Mouse (Mus musculus): Measurements from ENCODE around the gene Sqstm1. TPM values are rescaled to one million over a fixed set of nuclear protein-coding genes. Genes with fewer than 3 reads are reported as not detected.

Gene Sqstm1
- polyA plus RNA-seq, 1 experiment from 2014 or later: 226 TPM

DNA sequence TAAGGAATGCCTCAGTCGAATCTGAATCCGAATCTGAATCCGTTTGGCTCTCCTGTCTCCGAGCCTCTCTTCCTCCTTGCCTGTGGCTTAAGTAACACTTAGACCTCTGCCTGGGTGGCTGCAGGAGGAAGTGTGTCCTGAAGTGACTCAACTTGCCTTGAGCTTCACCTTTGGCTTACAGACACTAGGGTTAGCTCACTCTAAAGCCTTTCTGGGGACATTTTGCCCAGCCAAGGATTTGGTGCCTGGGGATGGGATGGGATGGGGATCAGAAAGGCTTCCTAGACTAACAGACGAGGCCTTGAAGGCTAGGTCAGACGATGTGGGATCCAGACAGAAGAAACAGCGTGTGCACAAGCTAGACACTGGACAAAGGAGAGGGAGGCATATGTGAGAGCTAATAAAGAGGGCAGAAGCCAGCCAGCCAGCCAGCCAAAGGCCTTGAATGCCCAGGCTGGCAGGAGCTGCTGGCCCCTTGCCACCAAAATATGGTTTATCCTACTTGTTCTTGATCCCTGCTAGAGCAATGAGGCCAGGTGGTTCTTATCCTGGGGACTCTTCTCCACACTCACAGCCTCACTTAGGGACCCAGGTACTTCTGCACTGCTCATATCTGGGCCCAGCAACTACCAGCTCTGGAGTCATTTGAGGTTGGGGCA is 18.8 kb upstream of the Sqstm1 start:
- WGBS: 67% methylated on average over 7 of the region's 7 CpGs
- Histone ChIP-seq H3K4me2 (ENCODE audit: low read length) (no peak overlapping the region), H3K27ac (replicated peaks in 1 of 2; ENCODE audit: control insufficient read depth in 1 of 2, insufficient read depth in 1 of 2, low read depth in 2 of 2, low read length in 2 of 2) (no peak overlapping the region), H3K9ac (ENCODE audit: low read length) (no peak overlapping the region), H3K27me3 (ENCODE audit: control insufficient read depth, insufficient read depth, low read length) (no peaks in the 10 kb centered on the region), H3K36me3 (ENCODE audit: control insufficient read depth, insufficient read depth, low read length) (peaks cover 35% of the 10 kb centered on the region), H3K4me1 (ENCODE audit: control insufficient read depth in 2 of 2, insufficient read depth in 2 of 2, low read length in 2 of 2) (peaks cover 13 to 18% of the 10 kb centered on the region in 2 experiments), H3K9me3 (ENCODE audit: control insufficient read depth, low read length) (no peaks in the 10 kb centered on the region), H3K4me3 (ENCODE audit: control insufficient read depth in 1 of 2, insufficient read depth in 1 of 2, low read depth in 1 of 2, low read length in 2 of 2) (no peak overlapping the region)
- no peak for ATAC-seq (ENCODE audit: insufficient number of reproducible peaks, insufficient read depth, low FRiP score, low read depth)

DNA sequence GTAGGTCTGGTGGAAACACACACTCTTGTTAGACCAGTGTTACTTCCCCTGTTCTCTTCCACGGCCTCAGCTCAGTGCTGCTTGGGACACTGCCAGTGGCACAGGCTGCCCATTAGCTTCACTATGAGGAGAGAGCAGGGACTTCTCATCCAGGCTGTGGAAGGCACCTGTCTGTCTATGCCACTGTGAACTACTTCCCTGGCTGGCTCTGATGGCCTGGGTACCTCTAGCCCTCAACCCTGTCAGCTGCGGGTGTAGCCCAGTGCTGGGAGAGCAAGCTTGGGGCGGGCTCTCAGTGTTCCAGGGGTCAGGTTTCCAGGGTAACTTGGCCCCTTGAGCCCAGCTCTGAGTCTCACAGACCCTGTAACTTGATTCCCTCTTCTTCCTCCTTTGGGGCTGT is 18.1 kb upstream of the Sqstm1 start:
- Histone ChIP-seq H3K4me2 (ENCODE audit: low read length) (no peak overlapping the region), H3K4me1 (ENCODE audit: control insufficient read depth in 2 of 2, insufficient read depth in 2 of 2, low read length in 2 of 2) (peaks cover 13 to 22% of the 10 kb centered on the region in 2 experiments), H3K27ac (replicated peaks in 1 of 2; ENCODE audit: control insufficient read depth in 1 of 2, insufficient read depth in 1 of 2, low read depth in 2 of 2, low read length in 2 of 2) (no peak overlapping the region), H3K9me3 (ENCODE audit: control insufficient read depth, low read length) (no peaks in the 10 kb centered on the region), H3K27me3 (ENCODE audit: control insufficient read depth, insufficient read depth, low read length) (no peaks in the 10 kb centered on the region), H3K9ac (ENCODE audit: low read length) (no peak overlapping the region), H3K36me3 (ENCODE audit: control insufficient read depth, insufficient read depth, low read length) (peaks cover 28% of the 10 kb centered on the region), H3K4me3 (ENCODE audit: control insufficient read depth in 1 of 2, insufficient read depth in 1 of 2, low read depth in 1 of 2, low read length in 2 of 2) (no peak overlapping the region)
- WGBS: 57% methylated on average over 3 of the region's 3 CpGs
- ATAC-seq (ENCODE audit: insufficient number of reproducible peaks, insufficient read depth, low FRiP score, low read depth): no peak

GRCm38 (mm10) chr11:50227736-50228135 is 17.1 kb upstream of the Sqstm1 start:
- Histone ChIP-seq H3K4me2 (ENCODE audit: low read length) (peak overlapping the region; percentile 82; the same call in 1 of the 2 replicates), H3K9ac (ENCODE audit: low read length) (no peak overlapping the region), H3K4me3 (ENCODE audit: control insufficient read depth in 1 of 2, insufficient read depth in 1 of 2, low read depth in 1 of 2, low read length in 2 of 2) (no peak overlapping the region), H3K9me3 (ENCODE audit: control insufficient read depth, low read length) (no peaks in the 10 kb centered on the region), H3K27me3 (ENCODE audit: control insufficient read depth, insufficient read depth, low read length) (no peaks in the 10 kb centered on the region), H3K4me1 (ENCODE audit: control insufficient read depth in 2 of 2, insufficient read depth in 2 of 2, low read length in 2 of 2) (peaks cover 13 to 25% of the 10 kb centered on the region in 2 experiments), H3K36me3 (ENCODE audit: control insufficient read depth, insufficient read depth, low read length) (peaks cover 18% of the 10 kb centered on the region), H3K27ac (replicated peaks in 1 of 2; ENCODE audit: control insufficient read depth in 1 of 2, insufficient read depth in 1 of 2, low read depth in 2 of 2, low read length in 2 of 2) (0 out of 4 replicates have a peak overlapping the region, but pooled peaks of 1 of the 2 experiments have one; percentile 69)
- no peak for ATAC-seq (ENCODE audit: insufficient number of reproducible peaks, insufficient read depth, low FRiP score, low read depth)
- 93% methylated on average over 4 of the region's 4 CpGs for WGBS

GRCm38 (mm10) chr11:50227226-50227625 is 16.6 kb upstream of the Sqstm1 start:
- H3K4me1 ChIP-seq (ENCODE audit: control insufficient read depth in 2 of 2, insufficient read depth in 2 of 2, low read length in 2 of 2): peaks cover 13 to 26% of the 10 kb centered on the region in 2 experiments
- H3K4me3 ChIP-seq (ENCODE audit: control insufficient read depth in 1 of 2, insufficient read depth in 1 of 2, low read depth in 1 of 2, low read length in 2 of 2): no peak overlapping the region
- WGBS: 63% methylated on average over 3 of the region's 3 CpGs

GRCm38 (mm10) chr11:50226406-50226805 is 15.8 kb upstream of the Sqstm1 start:
- Histone ChIP-seq H3K9me3 (ENCODE audit: control insufficient read depth, low read length) (no peaks in the 10 kb centered on the region), H3K36me3 (ENCODE audit: control insufficient read depth, insufficient read depth, low read length) (peaks cover 5% of the 10 kb centered on the region; the same call in 1 of the 2 replicates), H3K4me1 (ENCODE audit: control insufficient read depth in 2 of 2, insufficient read depth in 2 of 2, low read length in 2 of 2) (peaks cover 13 to 26% of the 10 kb centered on the region in 2 experiments), H3K27me3 (ENCODE audit: control insufficient read depth, insufficient read depth, low read length) (no peaks in the 10 kb centered on the region), H3K4me3 (ENCODE audit: control insufficient read depth in 1 of 2, insufficient read depth in 1 of 2, low read depth in 1 of 2, low read length in 2 of 2) (peak overlapping the region; percentile 73 to 75), H3K4me2 (ENCODE audit: low read length) (peak overlapping the region; percentile 82), H3K9ac (ENCODE audit: low read length) (peak overlapping the region; percentile 89), H3K27ac (replicated peaks in 1 of 2; ENCODE audit: control insufficient read depth in 1 of 2, insufficient read depth in 1 of 2, low read depth in 2 of 2, low read length in 2 of 2) (peak overlapping the region; percentile 43 to 69)
- 53% methylated on average over 2 of the region's 2 CpGs for WGBS
- no peak for ATAC-seq (ENCODE audit: insufficient number of reproducible peaks, insufficient read depth, low FRiP score, low read depth)

More at GRCm38 (mm10) chr11:50227226-50227625, 16.6 kb upstream of the Sqstm1 start:
- H3K27ac ChIP-seq (replicated peaks in 1 of 2; ENCODE audit: control insufficient read depth in 1 of 2, insufficient read depth in 1 of 2, low read depth in 2 of 2, low read length in 2 of 2): peak overlapping the region; percentile 43 to 69
- H3K9ac ChIP-seq (ENCODE audit: low read length): 0 out of 2 replicates have a peak overlapping the region, but pooled peaks have one; percentile 89
- no peak for ATAC-seq (ENCODE audit: insufficient number of reproducible peaks, insufficient read depth, low FRiP score, low read depth)
- H3K9me3 ChIP-seq (ENCODE audit: control insufficient read depth, low read length): no peaks in the 10 kb centered on the region
- H3K27me3 ChIP-seq (ENCODE audit: control insufficient read depth, insufficient read depth, low read length): no peaks in the 10 kb centered on the region
- H3K4me2 ChIP-seq (ENCODE audit: low read length): peak overlapping the region; percentile 82
- peaks cover 13% of the 10 kb centered on the region for H3K36me3 ChIP-seq (ENCODE audit: control insufficient read depth, insufficient read depth, low read length)

GRCm38 (mm10) chr11:50225611-50226378 is 15.2 kb upstream of the Sqstm1 start:
- Histone ChIP-seq H3K27ac (replicated peaks in 1 of 2; ENCODE audit: control insufficient read depth in 1 of 2, insufficient read depth in 1 of 2, low read depth in 2 of 2, low read length in 2 of 2) (peak overlapping the region; percentile 43 to 69; a peak in 3 of 4 replicates), H3K4me1 (ENCODE audit: control insufficient read depth in 2 of 2, insufficient read depth in 2 of 2, low read length in 2 of 2) (peaks cover 11 to 26% of the 10 kb centered on the region in 2 experiments), H3K9ac (ENCODE audit: low read length) (peak overlapping the region; percentile 89), H3K9me3 (ENCODE audit: control insufficient read depth, low read length) (no peaks in the 10 kb centered on the region), H3K27me3 (ENCODE audit: control insufficient read depth, insufficient read depth, low read length) (no peaks in the 10 kb centered on the region), H3K36me3 (ENCODE audit: control insufficient read depth, insufficient read depth, low read length) (peaks cover 5% of the 10 kb centered on the region; the same call in 1 of the 2 replicates), H3K4me2 (ENCODE audit: low read length) (peak overlapping the region; percentile 82), H3K4me3 (ENCODE audit: control insufficient read depth in 1 of 2, insufficient read depth in 1 of 2, low read depth in 1 of 2, low read length in 2 of 2) (peak overlapping the region; percentile 73 to 75)
- 3% methylated on average over 34 of the region's 34 CpGs for WGBS
- peak; percentile 13; the same call in 1 of the 2 replicates for ATAC-seq (ENCODE audit: insufficient number of reproducible peaks, insufficient read depth, low FRiP score, low read depth)

DNA sequence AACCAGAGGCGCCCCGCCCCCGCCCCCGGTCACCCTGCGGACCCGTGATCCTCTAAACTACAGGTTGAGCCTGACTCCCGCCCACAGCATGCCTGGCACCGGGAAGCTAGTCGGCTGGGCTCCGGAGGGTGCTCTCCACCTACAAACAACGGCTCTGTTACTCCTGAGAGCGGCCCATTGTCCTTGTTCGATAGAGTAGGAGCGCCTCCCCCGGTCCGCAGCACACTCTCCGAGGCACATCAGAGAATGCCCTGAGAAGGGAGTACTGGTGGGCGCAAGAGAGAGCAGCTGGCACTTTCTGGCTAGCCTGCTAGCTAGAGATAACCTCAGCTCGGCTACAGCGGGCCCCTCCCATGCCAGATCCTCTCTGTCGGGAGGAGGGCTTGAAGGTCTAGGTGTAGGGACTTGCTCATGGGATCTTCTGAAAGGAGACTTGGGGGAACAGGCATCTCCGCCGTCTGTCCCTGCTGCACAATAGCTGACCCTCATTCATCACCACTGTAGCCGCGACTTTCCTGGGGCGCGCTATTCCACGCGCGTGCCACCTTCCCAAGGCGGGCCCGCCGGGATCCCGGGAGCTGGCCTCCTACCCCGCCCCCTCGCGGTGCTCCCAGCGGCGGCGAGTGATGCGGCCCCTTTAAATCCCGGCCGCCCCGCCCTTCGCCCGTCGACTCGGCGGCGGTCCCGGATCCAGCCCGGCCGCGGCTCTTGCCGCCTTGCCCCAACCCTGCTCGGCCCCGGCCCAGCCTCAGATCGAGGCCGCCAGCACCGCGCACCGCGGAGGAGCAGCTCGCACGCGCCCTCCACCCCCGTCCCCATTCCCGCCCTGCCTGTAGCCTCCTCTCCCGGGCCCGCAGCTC is 14.3 kb upstream of the Sqstm1 start:
- ATAC-seq (ENCODE audit: insufficient number of reproducible peaks, insufficient read depth, low FRiP score, low read depth): peak; percentile 84
- Histone ChIP-seq H3K27ac (replicated peaks in 1 of 2; ENCODE audit: control insufficient read depth in 1 of 2, insufficient read depth in 1 of 2, low read depth in 2 of 2, low read length in 2 of 2) (peak overlapping the region; percentile 69 to 76), H3K4me2 (ENCODE audit: low read length) (peak overlapping the region; percentile 82), H3K27me3 (ENCODE audit: control insufficient read depth, insufficient read depth, low read length) (no peaks in the 10 kb centered on the region), H3K4me3 (ENCODE audit: control insufficient read depth in 1 of 2, insufficient read depth in 1 of 2, low read depth in 1 of 2, low read length in 2 of 2) (peak overlapping the region; percentile 73 to 75), H3K36me3 (ENCODE audit: control insufficient read depth, insufficient read depth, low read length) (peaks cover 5% of the 10 kb centered on the region; the same call in 1 of the 2 replicates), H3K9ac (ENCODE audit: low read length) (peak overlapping the region; percentile 89), H3K9me3 (ENCODE audit: control insufficient read depth, low read length) (no peaks in the 10 kb centered on the region), H3K4me1 (ENCODE audit: control insufficient read depth in 2 of 2, insufficient read depth in 2 of 2, low read length in 2 of 2) (peaks cover 9 to 26% of the 10 kb centered on the region in 2 experiments)
- WGBS: under 1% methylated on average over 69 of the region's 70 CpGs

All from heart, embryonic 14.5 days (tissue).